Mouse (Mus musculus) embryonic facial prominence, embryonic 11.5 days (tissue): ENCODE measurements around the gene Mypn. TPM values are rescaled to one million over a fixed set of nuclear protein-coding genes. Genes with fewer than 3 reads are reported as not detected.

Experiments used
- ATAC-seq: fragments of 200-750 bp; cut with Nextera tagmentation; replicated peaks from 2 replicates; pipeline ENCODE4 v1.8.0; 2017; ENCODE audit warnings: low read depth; ENCODE audit not compliant: insufficient number of reproducible peaks, low FRiP score, low TSS enrichment
- DNase-seq: peaks from one replicate; pipeline ENCODE4 v3.0.0-alpha.2; 2015; ENCODE audit warnings: low spot score
- H3K27ac ChIP-seq: fragments of 300-500 bp; sonication (generic); replicated peaks from 2 replicates; pipeline ENCODE4 v1.5.1; 2014; ENCODE audit warnings: mild to moderate bottlenecking, low read depth, low read length, control low read depth
- H3K27me3 ChIP-seq: fragments of 300-500 bp; sonication (generic); 2 replicates; pipeline ENCODE4 v1.6.1; 2014; ENCODE audit warnings: mild to moderate bottlenecking, low read length, moderate library complexity, mixed read lengths; ENCODE audit not compliant: control insufficient read depth, insufficient read depth
- H3K36me3 ChIP-seq: fragments of 300-500 bp; sonication (generic); replicated peaks from 2 replicates; pipeline ENCODE4 v1.6.1; 2014; ENCODE audit warnings: low read depth, mild to moderate bottlenecking, low read length, moderate library complexity, mixed read lengths; ENCODE audit not compliant: control insufficient read depth, insufficient read depth
- H3K4me1 ChIP-seq: fragments of 300-500 bp; sonication (generic); 2 replicates; pipeline ENCODE4 v1.6.1; 2014; ENCODE audit warnings: low read length, mixed read lengths; ENCODE audit not compliant: control insufficient read depth, insufficient read depth
- H3K4me2 ChIP-seq: fragments of 300-500 bp; sonication (generic); 2 replicates; pipeline ENCODE4 v1.6.1; 2014; ENCODE audit warnings: low read depth, mild to moderate bottlenecking, control low read depth, low read length, moderate library complexity
- H3K4me3 ChIP-seq: fragments of 300-500 bp; sonication (generic); 2 replicates; pipeline ENCODE4 v1.5.1; 2014; ENCODE audit warnings: low read depth, low read length, control low read depth
- H3K9ac ChIP-seq: fragments of 300-500 bp; sonication (generic); replicated peaks from 2 replicates; pipeline ENCODE4 v1.6.1; 2014; ENCODE audit warnings: mild to moderate bottlenecking, control low read depth, low read length
- H3K9me3 ChIP-seq: fragments of 300-500 bp; sonication (generic); replicated peaks from 2 replicates; pipeline ENCODE4 v1.6.1; 2016; ENCODE audit warnings: mild to moderate bottlenecking, low read length, inconsistent platforms, mixed read lengths; ENCODE audit not compliant: control insufficient read depth
- whole genome bisulfite sequencing: fragments of 180-500 bp; shearing (Covaris S2); extraction: QIAGEN DNeasy Blood & Tissue Kit; methylation state at CpG from one replicate; pipeline ENCODE4 v1.1.7; 2014; 5-methylcytosine and 5-hydroxymethylcytosine counted together
- polyA plus RNA-seq: library from polyadenylated mRNA; unstranded; fragments of >200 nt; fragmentation: Nextera tagmentation; extraction: Ambion mirVana; gene quantifications from 2 replicates; pipeline ENCODE4 v1.2.1, GENCODE M21; 2014

Gene Mypn
- polyA plus RNA-seq, 1 experiment from 2014 or later: 0.45 TPM

- H3K9ac ChIP-seq: no peak overlapping the region
- H3K4me3 ChIP-seq: no peak overlapping the region
- H3K36me3 ChIP-seq: no peaks in the 10 kb centered on the region
- no peaks in the 10 kb centered on the region for H3K4me1 ChIP-seq
- DNase-seq (no peak), ATAC-seq (no peak)
- no peak overlapping the region for H3K27ac ChIP-seq
- no peak overlapping the region for H3K4me2 ChIP-seq
- no peaks in the 10 kb centered on the region for H3K27me3 ChIP-seq
- WGBS: 94% methylated on average over 8 of the region's 8 CpGs
- H3K9me3 ChIP-seq: no peaks in the 10 kb centered on the region
Measured at GRCm38 (mm10) chr10:63176471-63176931, 27.3 kb downstream of the Mypn start.

GRCm38 (mm10) chr10:63172089-63172488, 31.7 kb downstream of the Mypn start:
- WGBS: 80% methylated on average over 3 of the region's 3 CpGs
- Histone ChIP-seq H3K4me2 (no peak overlapping the region), H3K27ac (no peak overlapping the region), H3K27me3 (no peaks in the 10 kb centered on the region), H3K36me3 (no peaks in the 10 kb centered on the region), H3K9ac (no peak overlapping the region), H3K4me1 (no peaks in the 10 kb centered on the region), H3K9me3 (no peaks in the 10 kb centered on the region), H3K4me3 (no peak overlapping the region)
- no peak for ATAC-seq
- no peak for DNase-seq

- H3K36me3 ChIP-seq: no peaks in the 10 kb centered on the region
- ATAC-seq (no peak), DNase-seq (no peak)
- H3K4me2 ChIP-seq: no peak overlapping the region
- 90% methylated on average over 11 of the region's 11 CpGs for WGBS
- H3K4me1 ChIP-seq: no peaks in the 10 kb centered on the region
- H3K27me3 ChIP-seq: no peaks in the 10 kb centered on the region
- no peak overlapping the region for H3K9ac ChIP-seq
- H3K27ac ChIP-seq: no peak overlapping the region
- H3K4me3 ChIP-seq: no peak overlapping the region
- no peaks in the 10 kb centered on the region for H3K9me3 ChIP-seq
Measured at GRCm38 (mm10) chr10:63169503-63169902, 34.2 kb downstream of the Mypn start.

- ATAC-seq: no peak
- WGBS: 89% methylated on average over 12 of the region's 12 CpGs
Measured at GRCm38 (mm10) chr10:63168124-63168523, 35.6 kb downstream of the Mypn start.

GRCm38 (mm10) chr10:63167241-63167995, 36.3 kb downstream of the Mypn start:
- ATAC-seq (no peak), DNase-seq (no peak)
- no peak overlapping the region for H3K9ac ChIP-seq
- H3K4me2 ChIP-seq: no peak overlapping the region
- no peak overlapping the region for H3K4me3 ChIP-seq
- no peaks in the 10 kb centered on the region for H3K4me1 ChIP-seq
- H3K36me3 ChIP-seq: no peaks in the 10 kb centered on the region
- no peaks in the 10 kb centered on the region for H3K27me3 ChIP-seq
- H3K9me3 ChIP-seq: no peaks in the 10 kb centered on the region
- 85% methylated on average over 10 of the region's 10 CpGs for WGBS
- H3K27ac ChIP-seq: no peak overlapping the region

More at GRCm38 (mm10) chr10:63168124-63168523, 35.6 kb downstream of the Mypn start:
- no peak overlapping the region for H3K4me2 ChIP-seq
- no peaks in the 10 kb centered on the region for H3K9me3 ChIP-seq
- H3K4me3 ChIP-seq: no peak overlapping the region
- H3K36me3 ChIP-seq: no peaks in the 10 kb centered on the region
- no peak overlapping the region for H3K9ac ChIP-seq
- H3K27ac ChIP-seq: no peak overlapping the region
- H3K27me3 ChIP-seq: no peaks in the 10 kb centered on the region
- no peak for DNase-seq
- H3K4me1 ChIP-seq: no peaks in the 10 kb centered on the region

- no peaks in the 10 kb centered on the region for H3K9me3 ChIP-seq
- WGBS: 83% methylated on average over 16 of the region's 16 CpGs
Measured at GRCm38 (mm10) chr10:63165752-63166412, 37.9 kb downstream of the Mypn start.

GRCm38 (mm10) chr10:63161240-63161639, 42.5 kb downstream of the Mypn start:
- DNase-seq (no peak), ATAC-seq (no peak)
- no peaks in the 10 kb centered on the region for H3K9me3 ChIP-seq
- no peaks in the 10 kb centered on the region for H3K36me3 ChIP-seq
- no peaks in the 10 kb centered on the region for H3K4me1 ChIP-seq
- H3K9ac ChIP-seq: no peak overlapping the region
- WGBS: 72% methylated on average over 5 of the region's 5 CpGs
- no peak overlapping the region for H3K4me3 ChIP-seq
- H3K4me2 ChIP-seq: no peak overlapping the region
- no peaks in the 10 kb centered on the region for H3K27me3 ChIP-seq
- no peak overlapping the region for H3K27ac ChIP-seq

More at GRCm38 (mm10) chr10:63165752-63166412, 37.9 kb downstream of the Mypn start:
- Histone ChIP-seq H3K27me3 (no peaks in the 10 kb centered on the region), H3K27ac (no peak overlapping the region), H3K9ac (no peak overlapping the region), H3K36me3 (no peaks in the 10 kb centered on the region), H3K4me2 (no peak overlapping the region), H3K4me3 (no peak overlapping the region), H3K4me1 (no peaks in the 10 kb centered on the region)
- no peak for DNase-seq
- no peak for ATAC-seq

GRCm38 (mm10) chr10:63160671-63161070, 43.1 kb downstream of the Mypn start:
- no peaks in the 10 kb centered on the region for H3K36me3 ChIP-seq
- no peak overlapping the region for H3K4me3 ChIP-seq
- H3K4me1 ChIP-seq: no peaks in the 10 kb centered on the region
- ATAC-seq: no peak
- no peaks in the 10 kb centered on the region for H3K9me3 ChIP-seq
- 70% methylated on average over 12 of the region's 12 CpGs for WGBS
- no peak overlapping the region for H3K27ac ChIP-seq
- no peak overlapping the region for H3K9ac ChIP-seq
- no peak overlapping the region for H3K4me2 ChIP-seq
- no peaks in the 10 kb centered on the region for H3K27me3 ChIP-seq
- peak; percentile 31 for DNase-seq
